Mouse (Mus musculus) liver, embryonic 14.5 days (tissue): ENCODE data around the gene Rex2.
"Not testable (repeated sequence)": the region's sequence is repeated elsewhere in the genome, so short reads cannot be mapped to it uniquely, and the experiment has no call there.

Experiments used
- CTCF ChIP-seq: IDR thresholded peaks from 2 replicates; pipeline ENCODE4 v1.5.1; 2016; ENCODE audit warnings: antibody characterized with exemption, low read depth, control low read depth
- EP300 ChIP-seq: IDR thresholded peaks from 2 replicates; pipeline ENCODE4 v1.6.1; 2016; ENCODE audit warnings: antibody characterized with exemption, low read depth

DNA sequence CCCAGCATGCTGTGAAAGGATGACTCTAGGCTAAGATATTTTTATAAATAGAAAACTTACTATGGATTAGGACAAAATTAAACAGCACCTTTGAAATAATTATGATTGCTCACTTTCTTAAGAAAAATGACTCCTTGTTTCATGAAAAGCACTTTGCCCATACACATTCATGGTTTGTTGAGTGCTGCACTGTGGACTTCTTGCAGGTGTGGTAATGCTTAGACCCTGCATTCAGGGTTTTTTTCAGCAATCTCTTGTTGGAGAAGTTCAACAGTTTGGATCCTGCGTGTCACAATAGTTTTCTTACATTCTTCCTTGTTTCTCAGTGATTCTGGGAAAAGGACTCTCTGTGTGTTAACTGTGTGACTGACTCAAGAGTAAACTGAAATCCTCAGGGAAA is 4.7 kb downstream of the Rex2 start:
- TF ChIP-seq CTCF, EP300: not testable (repeated sequence)
